Mouse (Mus musculus) heart, adult 2 months (tissue): ENCODE data around the gene Glce.

Experiments
- CTCF ChIP-seq: fragments of 200-600 bp; IDR thresholded peaks from 2 replicates; pipeline ENCODE4 v1.8.1; 2022; ENCODE audit warnings: antibody characterized with exemption, mild to moderate bottlenecking, moderate library complexity
- EP300 ChIP-seq: fragments of 200-500 bp; IDR thresholded peaks from 2 replicates; pipeline ENCODE4 v1.6.1; 2011; ENCODE audit warnings: low read depth, low read length, control low read depth; ENCODE audit not compliant: insufficient read depth
- POLR2A ChIP-seq: fragments of 200-500 bp; IDR thresholded peaks from 2 replicates; pipeline ENCODE4 v1.6.1; 2011; ENCODE audit warnings: mild to moderate bottlenecking, low read depth, low read length, control low read depth; ENCODE audit not compliant: insufficient read depth

DNA sequence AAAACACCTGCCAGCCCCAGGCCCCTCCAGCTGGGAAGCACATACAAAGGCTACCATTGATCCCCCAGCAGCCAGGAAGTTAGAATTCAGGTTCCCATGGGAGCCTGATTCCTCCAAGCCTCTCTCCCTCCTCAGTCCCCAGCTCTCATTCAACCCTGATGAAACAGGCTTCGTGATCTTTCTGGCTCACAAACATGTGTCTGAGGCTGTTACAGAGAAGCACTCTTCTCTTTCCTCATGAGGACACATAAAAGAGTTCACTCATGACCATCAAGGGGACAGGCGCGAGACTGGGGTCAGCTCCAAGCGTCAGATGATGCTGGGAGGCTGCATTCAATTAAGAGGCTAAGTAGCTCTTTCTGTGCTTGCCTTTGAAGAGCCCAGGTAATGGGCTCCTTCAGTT lies 40.4 kb upstream of the Glce start:
- TF ChIP-seq EP300: no peak
- TF ChIP-seq POLR2A: no peak
- no peak for TF ChIP-seq CTCF
